Mouse (Mus musculus): ENCODE data around the gene Pfkm. TPM values are rescaled to one million over a fixed set of nuclear protein-coding genes. Genes with fewer than 3 reads are reported as not detected.

The Pfkm gene
- polyA plus RNA-seq, 1 experiment, result 6.4 TPM

DNA sequence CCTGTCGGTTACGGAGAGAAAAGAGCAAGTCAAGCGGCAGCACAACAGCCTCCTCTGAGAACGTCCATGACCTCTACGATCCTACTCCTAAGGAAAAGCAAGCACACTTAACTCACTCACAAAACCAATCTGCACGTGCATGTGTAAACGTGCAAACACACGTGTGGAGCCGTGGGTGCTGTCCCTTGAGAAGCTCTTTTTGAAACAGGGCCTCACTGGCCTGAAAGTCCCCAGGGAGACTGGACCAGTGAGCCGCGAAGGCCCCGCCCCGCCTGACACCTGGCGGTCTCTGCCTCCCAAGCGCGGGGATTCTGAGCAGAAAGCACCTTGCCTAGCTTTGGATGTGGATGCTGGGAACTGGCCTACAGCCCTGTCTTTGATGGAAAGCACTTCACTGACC, 17.4 kb upstream of the Pfkm start:
- peak overlapping the region; percentile 61 for H3K27ac ChIP-seq (ENCODE audit: insufficient read depth, low read length)
- TF ChIP-seq POLR2A (IDR thresholded peaks at IDR 0.05; ENCODE audit: low read depth, low read length) (no peak), CTCF (IDR thresholded peaks at IDR 0.05; ENCODE audit: extremely low read depth, insufficient read depth, insufficient read length, insufficient replicate concordance) (no peak)
- 46% methylated on average over 16 of the region's 16 CpGs for WGBS
- H3K27me3 ChIP-seq (ENCODE audit: control insufficient read depth, insufficient read depth, low read length), result no peaks in the 10 kb centered on the region
- DNase-seq (ENCODE audit: low read depth in 1 of 2, low spot score in 2 of 2), result peak; percentile 47 to 79
- H3K36me3 ChIP-seq (ENCODE audit: control insufficient read depth, insufficient read depth, low read length), result peaks cover 38% of the 10 kb centered on the region
- peak overlapping the region; percentile 9; the same call in 1 of the 2 replicates for H3K4me3 ChIP-seq (ENCODE audit: extremely low read depth, insufficient read depth, insufficient read length)
- H3K4me1 ChIP-seq (ENCODE audit: control insufficient read depth, insufficient read depth, insufficient read length), result peaks cover 8% of the 10 kb centered on the region; the same call in 1 of the 2 replicates

DNA sequence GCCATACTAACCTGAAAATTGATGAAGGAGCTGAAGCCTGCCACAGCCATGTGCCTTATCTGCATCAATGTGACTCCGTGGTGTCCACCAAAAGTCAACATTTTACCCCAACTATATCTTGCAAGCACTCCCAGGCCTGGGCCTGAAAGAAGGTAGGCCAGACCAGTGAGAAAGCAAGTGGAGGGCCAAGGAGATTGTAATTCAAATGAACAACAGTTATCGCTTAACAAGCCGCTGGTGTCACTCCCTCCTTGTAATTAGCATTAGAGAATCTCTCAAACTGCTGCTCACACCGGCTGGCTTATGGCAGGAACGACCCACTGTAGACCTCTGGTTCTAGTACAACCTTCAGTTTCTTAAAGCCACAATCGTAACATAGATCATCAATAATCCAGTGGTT, 15.5 kb upstream of the Pfkm start:
- Histone ChIP-seq H3K27me3 (ENCODE audit: control insufficient read depth, insufficient read depth, low read length) (no peaks in the 10 kb centered on the region), H3K27ac (ENCODE audit: insufficient read depth, low read length) (no peak overlapping the region), H3K4me1 (ENCODE audit: control insufficient read depth, insufficient read depth, insufficient read length) (peaks cover 8% of the 10 kb centered on the region; the same call in 1 of the 2 replicates), H3K4me3 (ENCODE audit: extremely low read depth, insufficient read depth, insufficient read length) (no peak overlapping the region), H3K36me3 (ENCODE audit: control insufficient read depth, insufficient read depth, low read length) (peaks cover 34% of the 10 kb centered on the region)
- DNase-seq (ENCODE audit: low read depth in 1 of 2, low spot score in 2 of 2), result no peak
- TF ChIP-seq CTCF (IDR thresholded peaks at IDR 0.05; ENCODE audit: extremely low read depth, insufficient read depth, insufficient read length, insufficient replicate concordance), result no peak
- no peak for TF ChIP-seq POLR2A (IDR thresholded peaks at IDR 0.05; ENCODE audit: low read depth, low read length)
- 96% methylated on average over 6 of the region's 6 CpGs for WGBS

GRCm38 (mm10) chr15:98088889-98089288, 3.5 kb upstream of the Pfkm start:
- peaks cover 10% of the 10 kb centered on the region for H3K36me3 ChIP-seq (ENCODE audit: control insufficient read depth, insufficient read depth, low read length)
- H3K27me3 ChIP-seq (ENCODE audit: control insufficient read depth, insufficient read depth, low read length), result no peaks in the 10 kb centered on the region
- DNase-seq (ENCODE audit: low read depth in 1 of 2, low spot score in 2 of 2), result no peak
- WGBS, result 9% methylated on average over 1 of the region's 1 CpGs
- TF ChIP-seq CTCF (IDR thresholded peaks at IDR 0.05; ENCODE audit: extremely low read depth, insufficient read depth, insufficient read length, insufficient replicate concordance), result no peak
- H3K4me3 ChIP-seq (ENCODE audit: extremely low read depth, insufficient read depth, insufficient read length), result peak overlapping the region; percentile 41; the same call in 1 of the 2 replicates
- peaks cover 7% of the 10 kb centered on the region for H3K4me1 ChIP-seq (ENCODE audit: control insufficient read depth, insufficient read depth, insufficient read length)
- H3K27ac ChIP-seq (ENCODE audit: insufficient read depth, low read length), result peak overlapping the region; percentile 66

DNA sequence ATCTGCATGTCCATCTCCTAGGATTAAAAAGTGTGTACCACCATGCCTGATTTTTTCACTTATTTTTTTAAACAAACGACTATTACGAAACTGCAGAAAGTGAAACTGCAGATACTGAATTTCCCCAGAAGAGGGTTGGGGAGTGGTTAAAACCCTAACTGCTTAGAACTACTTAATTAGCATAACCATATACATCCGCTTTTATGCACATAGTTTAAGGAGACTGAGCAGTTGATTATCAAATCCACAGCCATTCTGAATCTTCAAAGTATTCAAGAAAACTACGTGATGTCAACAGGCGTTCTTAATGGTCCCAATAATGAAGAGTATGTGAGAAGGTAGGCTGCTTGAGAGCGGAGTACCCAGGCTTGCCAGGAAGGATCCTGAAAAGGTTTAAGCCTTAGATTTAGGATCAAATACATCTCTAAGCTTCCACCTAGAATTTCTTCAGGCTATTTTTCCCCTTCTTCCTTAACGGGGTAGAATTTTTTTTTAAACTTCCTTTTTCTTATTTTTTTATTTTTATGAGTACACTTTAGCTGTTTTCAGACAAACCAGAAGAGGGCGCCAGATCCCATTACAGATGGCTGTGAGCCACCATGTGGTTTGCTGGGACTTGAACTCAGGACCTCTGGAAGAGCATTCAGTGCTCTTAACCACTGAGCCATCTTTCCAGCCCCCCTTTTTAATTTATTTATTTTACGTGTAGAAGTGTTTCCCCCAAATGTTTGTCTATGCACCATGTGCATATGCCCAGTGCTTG, 2.8 kb upstream of the Pfkm start:
- peak overlapping the region; percentile 53 for H3K4me3 ChIP-seq (ENCODE audit: extremely low read depth, insufficient read depth, insufficient read length)

GRCm38 (mm10) chr15:98091841-98092240, 548 bp upstream of the Pfkm start:
- Histone ChIP-seq H3K4me1 (ENCODE audit: control insufficient read depth, insufficient read depth, insufficient read length) (peaks cover 7% of the 10 kb centered on the region), H3K36me3 (ENCODE audit: control insufficient read depth, insufficient read depth, low read length) (no peaks in the 10 kb centered on the region), H3K4me3 (ENCODE audit: extremely low read depth, insufficient read depth, insufficient read length) (peak overlapping the region; percentile 7; the same call in 1 of the 2 replicates), H3K27ac (ENCODE audit: insufficient read depth, low read length) (peak overlapping the region; percentile 21; the same call in 1 of the 2 replicates), H3K27me3 (ENCODE audit: control insufficient read depth, insufficient read depth, low read length) (no peaks in the 10 kb centered on the region)
- 20% methylated on average over 4 of the region's 4 CpGs for WGBS
- no peak for DNase-seq (ENCODE audit: low read depth in 1 of 2, low spot score in 2 of 2)
- no peak for TF ChIP-seq CTCF (IDR thresholded peaks at IDR 0.05; ENCODE audit: extremely low read depth, insufficient read depth, insufficient read length, insufficient replicate concordance)

More for the DNA sequence above, 2.8 kb upstream of the Pfkm start:
- Histone ChIP-seq H3K36me3 (ENCODE audit: control insufficient read depth, insufficient read depth, low read length) (peaks cover 10% of the 10 kb centered on the region), H3K4me1 (ENCODE audit: control insufficient read depth, insufficient read depth, insufficient read length) (peaks cover 7% of the 10 kb centered on the region), H3K27me3 (ENCODE audit: control insufficient read depth, insufficient read depth, low read length) (no peaks in the 10 kb centered on the region), H3K27ac (ENCODE audit: insufficient read depth, low read length) (peak overlapping the region; percentile 73)
- peak; percentile 40 to 62 for DNase-seq (ENCODE audit: low read depth in 1 of 2, low spot score in 2 of 2)
- no peak for TF ChIP-seq POLR2A (IDR thresholded peaks at IDR 0.05; ENCODE audit: low read depth, low read length)
- TF ChIP-seq CTCF (IDR thresholded peaks at IDR 0.05; ENCODE audit: extremely low read depth, insufficient read depth, insufficient read length, insufficient replicate concordance), result peak; percentile 19; the same call in 1 of the 2 replicates
- 19% methylated on average over 9 of the region's 9 CpGs for WGBS

GRCm38 (mm10) chr15:98093121-98094011, 977 bp downstream of the Pfkm start, which contains the start of gene Senp1:
TSS of gene Senp1 (minus strand) at chr15:98093744.
- peak; percentile 73 to 86 for DNase-seq (ENCODE audit: low read depth in 1 of 2, low spot score in 2 of 2)
- no peaks in the 10 kb centered on the region for H3K36me3 ChIP-seq (ENCODE audit: control insufficient read depth, insufficient read depth, low read length)
- under 1% methylated on average over 55 of the region's 58 CpGs for WGBS

More at GRCm38 (mm10) chr15:98093121-98094011, 977 bp downstream of the Pfkm start, which contains the start of gene Senp1:
- H3K4me3 ChIP-seq (ENCODE audit: extremely low read depth, insufficient read depth, insufficient read length), result peak within 1 kb of the TSS; percentile 93
- H3K27me3 ChIP-seq (ENCODE audit: control insufficient read depth, insufficient read depth, low read length), result no peaks in the 10 kb centered on the region
- peaks cover 7% of the 10 kb centered on the region for H3K4me1 ChIP-seq (ENCODE audit: control insufficient read depth, insufficient read depth, insufficient read length)
- H3K27ac ChIP-seq (ENCODE audit: insufficient read depth, low read length), result peak within 1 kb of the TSS; percentile 93
- TF ChIP-seq POLR2A (IDR thresholded peaks at IDR 0.05; ENCODE audit: low read depth, low read length) (peak; percentile 74; the same call in 1 of the 2 replicates), CTCF (IDR thresholded peaks at IDR 0.05; ENCODE audit: extremely low read depth, insufficient read depth, insufficient read length, insufficient replicate concordance) (no peak)
